Mouse (Mus musculus): ENCODE data around the gene Psmd2. TPM values are rescaled to one million over a fixed set of nuclear protein-coding genes. Genes with fewer than 3 reads are reported as not detected.

The Psmd2 gene
- polyA plus RNA-seq, 1 experiment from 2014 or later = 265 TPM

DNA sequence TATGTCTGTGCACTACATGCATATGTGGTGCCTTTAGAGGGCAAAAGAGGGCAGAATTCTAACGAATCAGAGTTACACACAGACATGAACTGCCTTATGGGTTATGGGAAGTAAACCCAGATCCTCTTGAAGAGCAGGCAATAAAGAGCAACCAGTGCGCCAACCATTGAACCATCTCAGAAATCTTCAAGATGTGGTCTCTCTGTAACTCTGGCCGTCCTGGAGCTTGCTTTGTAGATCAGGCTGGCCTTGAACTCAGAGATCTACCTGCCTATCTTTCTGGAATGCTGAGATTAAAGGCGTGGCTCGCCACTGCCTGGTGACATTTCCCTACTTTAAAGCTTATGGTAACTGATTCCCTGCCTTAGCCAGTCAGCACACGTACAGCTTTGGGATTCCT lies 20.4 kb downstream of the Psmd2 start:
- no peak for ATAC-seq (ENCODE audit: insufficient read depth, low FRiP score, low read depth)
- Histone ChIP-seq H3K9me3 (no peaks in the 10 kb centered on the region), H3K27me3 (replicated peaks) (no peaks in the 10 kb centered on the region), H3K36me3 (peaks cover 20% of the 10 kb centered on the region), H3K27ac (peak overlapping the region; percentile 36; the same call in 1 of the 2 replicates), H3K4me1 (peaks cover 14% of the 10 kb centered on the region), H3K4me2 (peak overlapping the region; percentile 57), H3K4me3 (replicated peaks) (peak overlapping the region; percentile 88), H3K9ac (no peak overlapping the region)
- 21% methylated on average over 6 of the region's 6 CpGs for WGBS

DNA sequence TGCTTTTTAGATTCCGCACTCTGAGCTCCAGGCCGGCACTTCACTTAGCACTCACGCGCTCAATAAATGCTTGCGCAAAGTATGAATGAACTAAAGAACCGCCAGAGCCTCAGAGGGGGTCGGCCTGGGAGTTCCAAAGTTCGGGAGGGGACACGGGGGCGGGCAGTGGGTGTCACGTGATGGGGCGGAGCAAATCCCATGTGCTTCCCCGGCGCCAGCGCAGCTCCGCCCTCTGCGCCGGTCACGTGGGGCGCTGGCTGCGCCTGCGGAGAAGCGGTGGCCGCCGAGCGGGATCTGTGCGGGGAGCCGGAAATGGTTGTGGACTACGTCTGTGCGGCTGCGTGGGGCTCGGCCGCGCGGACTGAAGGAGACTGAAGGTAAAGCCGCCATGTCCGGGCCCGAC lies 21.0 kb downstream of the Psmd2 start:
- Histone ChIP-seq H3K36me3 (peaks cover 23% of the 10 kb centered on the region), H3K9me3 (no peaks in the 10 kb centered on the region), H3K9ac (peak overlapping the region; percentile 78), H3K27ac (peak overlapping the region; percentile 95), H3K4me2 (peak overlapping the region; percentile 89), H3K27me3 (replicated peaks) (no peaks in the 10 kb centered on the region), H3K4me1 (peaks cover 16% of the 10 kb centered on the region), H3K4me3 (replicated peaks) (peak overlapping the region; percentile 88)
- peak; percentile 92 for ATAC-seq (ENCODE audit: insufficient read depth, low FRiP score, low read depth)
- WGBS = under 1% methylated on average over 38 of the region's 38 CpGs

- Histone ChIP-seq H3K27ac (peak overlapping the region; percentile 95), H3K36me3 (peaks cover 30% of the 10 kb centered on the region), H3K4me2 (peak overlapping the region; percentile 89), H3K9me3 (no peaks in the 10 kb centered on the region), H3K4me1 (peaks cover 21% of the 10 kb centered on the region), H3K4me3 (replicated peaks) (peak overlapping the region; percentile 88), H3K9ac (peak overlapping the region; percentile 78), H3K27me3 (replicated peaks) (no peaks in the 10 kb centered on the region)
- 0% methylated on average over 56 of the region's 78 CpGs for WGBS
- peak; percentile 68 for ATAC-seq (ENCODE audit: insufficient read depth, low FRiP score, low read depth)
These were observed 21.7 kb downstream of the Psmd2 start for GRCm38 (mm10) chr16:20672965-20673705.

- ATAC-seq (ENCODE audit: insufficient read depth, low FRiP score, low read depth) = peak; percentile 51
- H3K9me3 ChIP-seq = no peaks in the 10 kb centered on the region
- peak overlapping the region; percentile 89 for H3K4me2 ChIP-seq
- H3K27ac ChIP-seq = peak overlapping the region; percentile 95
- 5% methylated on average over 14 of the region's 14 CpGs for WGBS
- H3K36me3 ChIP-seq = peaks cover 36% of the 10 kb centered on the region
- peaks cover 21% of the 10 kb centered on the region for H3K4me1 ChIP-seq
- H3K4me3 ChIP-seq (replicated peaks) = peak overlapping the region; percentile 88
- peak overlapping the region; percentile 78 for H3K9ac ChIP-seq
- H3K27me3 ChIP-seq (replicated peaks) = no peaks in the 10 kb centered on the region
These were observed 22.4 kb downstream of the Psmd2 start for GRCm38 (mm10) chr16:20673706-20674303.

GRCm38 (mm10) chr16:20675213-20675612 lies 23.8 kb downstream of the Psmd2 start:
- no peaks in the 10 kb centered on the region for H3K9me3 ChIP-seq
- no peak overlapping the region for H3K4me2 ChIP-seq
- peaks cover 49% of the 10 kb centered on the region for H3K36me3 ChIP-seq
- H3K27ac ChIP-seq = no peak overlapping the region
- H3K27me3 ChIP-seq (replicated peaks) = no peaks in the 10 kb centered on the region
- no peak overlapping the region for H3K9ac ChIP-seq
- H3K4me1 ChIP-seq = peaks cover 21% of the 10 kb centered on the region
- WGBS = 86% methylated on average over 6 of the region's 6 CpGs
- peak overlapping the region; percentile 88; the same call in 1 of the 2 replicates for H3K4me3 ChIP-seq (replicated peaks)
- no peak for ATAC-seq (ENCODE audit: insufficient read depth, low FRiP score, low read depth)

DNA sequence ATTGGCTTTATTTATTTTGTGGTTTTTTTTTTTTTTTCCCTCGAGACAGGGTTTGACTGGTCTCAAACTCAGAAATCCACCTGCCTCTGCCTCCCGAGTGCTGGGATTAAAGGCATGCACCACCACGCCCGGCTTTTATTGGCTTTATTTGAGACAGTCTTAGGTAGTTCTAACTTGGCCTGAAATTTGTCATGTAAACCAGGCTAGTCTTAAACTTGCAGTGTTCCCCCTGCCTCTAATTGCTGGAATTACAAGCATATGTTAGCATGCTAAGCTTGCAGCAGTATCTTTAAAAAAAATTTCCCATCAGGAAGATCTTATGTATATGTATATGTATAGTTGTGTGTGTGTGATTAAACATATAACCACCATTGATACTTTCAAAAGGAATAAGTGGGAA lies 25.2 kb downstream of the Psmd2 start:
- no peak overlapping the region for H3K4me3 ChIP-seq (replicated peaks)
- ATAC-seq (ENCODE audit: insufficient read depth, low FRiP score, low read depth) = no peak
- no peak overlapping the region for H3K9ac ChIP-seq
- H3K27ac ChIP-seq = no peak overlapping the region
- peaks cover 21% of the 10 kb centered on the region for H3K4me1 ChIP-seq
- WGBS = 70% methylated on average over 4 of the region's 4 CpGs
- H3K27me3 ChIP-seq (replicated peaks) = no peaks in the 10 kb centered on the region
- H3K9me3 ChIP-seq = no peaks in the 10 kb centered on the region
- H3K36me3 ChIP-seq = peaks cover 62% of the 10 kb centered on the region
- H3K4me2 ChIP-seq = no peak overlapping the region

GRCm38 (mm10) chr16:20677380-20677779 lies 25.9 kb downstream of the Psmd2 start:
- no peaks in the 10 kb centered on the region for H3K27me3 ChIP-seq (replicated peaks)
- no peak overlapping the region for H3K27ac ChIP-seq
- no peak overlapping the region for H3K9ac ChIP-seq
- 76% methylated on average over 5 of the region's 5 CpGs for WGBS
- H3K4me3 ChIP-seq (replicated peaks) = no peak overlapping the region
- H3K4me2 ChIP-seq = no peak overlapping the region
- H3K36me3 ChIP-seq = peaks cover 69% of the 10 kb centered on the region
- peaks cover 21% of the 10 kb centered on the region for H3K4me1 ChIP-seq
- ATAC-seq (ENCODE audit: insufficient read depth, low FRiP score, low read depth) = no peak
- no peaks in the 10 kb centered on the region for H3K9me3 ChIP-seq

- Histone ChIP-seq H3K27me3 (replicated peaks) (no peaks in the 10 kb centered on the region), H3K9me3 (no peaks in the 10 kb centered on the region), H3K4me1 (peaks cover 21% of the 10 kb centered on the region), H3K4me2 (no peak overlapping the region), H3K27ac (no peak overlapping the region), H3K36me3 (peaks cover 76% of the 10 kb centered on the region), H3K4me3 (replicated peaks) (no peak overlapping the region), H3K9ac (no peak overlapping the region)
- ATAC-seq (ENCODE audit: insufficient read depth, low FRiP score, low read depth) = 0 out of 2 replicates have a peak, but pooled peaks have one; percentile 33
- WGBS = 68% methylated on average over 10 of the region's 10 CpGs
These were observed 26.7 kb downstream of the Psmd2 start for GRCm38 (mm10) chr16:20677974-20678675.

GRCm38 (mm10) chr16:20690774-20691173 lies 39.3 kb downstream of the Psmd2 start:
- H3K9ac ChIP-seq = no peak overlapping the region
- WGBS = 83% methylated on average over 3 of the region's 3 CpGs
- no peak overlapping the region for H3K4me2 ChIP-seq
- H3K4me1 ChIP-seq = peaks cover 17% of the 10 kb centered on the region
- H3K4me3 ChIP-seq (replicated peaks) = no peak overlapping the region
- peaks cover 59% of the 10 kb centered on the region for H3K36me3 ChIP-seq
- H3K27ac ChIP-seq = no peak overlapping the region
- no peak for ATAC-seq (ENCODE audit: insufficient read depth, low FRiP score, low read depth)
- H3K27me3 ChIP-seq (replicated peaks) = 0 out of 2 replicates have a peak, but pooled peaks cover under 1% of the 10 kb centered on the region
- no peaks in the 10 kb centered on the region for H3K9me3 ChIP-seq

- no peak overlapping the region for H3K4me2 ChIP-seq
- ATAC-seq (ENCODE audit: insufficient read depth, low FRiP score, low read depth) = no peak
- no peak overlapping the region for H3K4me3 ChIP-seq (replicated peaks)
- no peaks in the 10 kb centered on the region for H3K9me3 ChIP-seq
- peaks cover 22% of the 10 kb centered on the region for H3K4me1 ChIP-seq
- H3K9ac ChIP-seq = no peak overlapping the region
- H3K27ac ChIP-seq = no peak overlapping the region
- 85% methylated on average over 1 of the region's 1 CpGs for WGBS
- H3K27me3 ChIP-seq (replicated peaks) = 0 out of 2 replicates have a peak, but pooled peaks cover 5% of the 10 kb centered on the region
- peaks cover 51% of the 10 kb centered on the region for H3K36me3 ChIP-seq
These were observed 40.2 kb downstream of the Psmd2 start for GRCm38 (mm10) chr16:20691617-20692016.

GRCm38 (mm10) chr16:20692241-20692965 lies 41.0 kb downstream of the Psmd2 start:
- 45% methylated on average over 16 of the region's 16 CpGs for WGBS
- no peak for ATAC-seq (ENCODE audit: insufficient read depth, low FRiP score, low read depth)
- H3K4me3 ChIP-seq (replicated peaks) = peak overlapping the region; percentile 59; the same call in 1 of the 2 replicates
- no peak overlapping the region for H3K9ac ChIP-seq
- no peaks in the 10 kb centered on the region for H3K9me3 ChIP-seq
- peak overlapping the region; percentile 86 for H3K4me2 ChIP-seq
- 0 out of 2 replicates have a peak, but pooled peaks cover 5% of the 10 kb centered on the region for H3K27me3 ChIP-seq (replicated peaks)
- no peak overlapping the region; the same call in 1 of the 2 replicates for H3K27ac ChIP-seq
- peaks cover 22% of the 10 kb centered on the region for H3K4me1 ChIP-seq
- peaks cover 43% of the 10 kb centered on the region for H3K36me3 ChIP-seq
